Mouse (Mus musculus) kidney, postnatal 0 days (tissue): ENCODE data around the gene Omd. TPM values are rescaled to one million over a fixed set of nuclear protein-coding genes. Genes with fewer than 3 reads are reported as not detected.

Experiments
- ATAC-seq: fragments of 200-750 bp; cut with Nextera tagmentation; replicated peaks from 2 replicates; pipeline ENCODE4 v1.8.0; 2017; ENCODE audit warnings: low read depth, moderate number of reproducible peaks, moderate TSS enrichment, moderate library complexity; ENCODE audit not compliant: low FRiP score
- DNase-seq: peaks from one replicate; pipeline ENCODE4 v3.0.0-alpha.2; 2016; ENCODE audit warnings: low spot score
- H3K27ac ChIP-seq: fragments of 300-500 bp; sonication (generic); 2 replicates; pipeline ENCODE4 v1.5.1; 2014; ENCODE audit warnings: mild to moderate bottlenecking
- H3K27me3 ChIP-seq: fragments of 300-500 bp; sonication (generic); 2 replicates; pipeline ENCODE4 v1.6.1; 2014; ENCODE audit warnings: low read length, mixed read lengths; ENCODE audit not compliant: insufficient read depth
- H3K36me3 ChIP-seq: fragments of 300-500 bp; sonication (generic); 2 replicates; pipeline ENCODE4 v1.6.1; 2014; ENCODE audit warnings: low read length, mixed read lengths; ENCODE audit not compliant: insufficient read depth
- H3K4me1 ChIP-seq: fragments of 300-500 bp; sonication (generic); replicated peaks from 2 replicates; pipeline ENCODE4 v1.6.1; 2014; ENCODE audit warnings: antibody characterized with exemption, low read length, mixed read lengths; ENCODE audit not compliant: insufficient read depth
- H3K4me2 ChIP-seq: fragments of 300-500 bp; sonication (generic); 2 replicates; pipeline ENCODE4 v1.6.1; 2014; ENCODE audit warnings: mild to moderate bottlenecking, low read length, moderate library complexity, mixed read lengths
- H3K4me3 ChIP-seq: fragments of 300-500 bp; sonication (generic); replicated peaks from 2 replicates; pipeline ENCODE4 v1.5.1; 2014; ENCODE audit warnings: low read depth, low read length
- H3K9ac ChIP-seq: fragments of 300-500 bp; sonication (generic); 2 replicates; pipeline ENCODE4 v1.6.1; 2014; ENCODE audit warnings: low read depth, low read length
- H3K9me3 ChIP-seq: fragments of 300-500 bp; sonication (generic); replicated peaks from 2 replicates; pipeline ENCODE4 v1.6.1; 2016; ENCODE audit warnings: low read length, inconsistent platforms, mixed read lengths
- CTCF ChIP-seq: IDR thresholded peaks from 2 replicates; pipeline ENCODE4 v1.5.1; 2016; ENCODE audit warnings: antibody characterized with exemption, low read depth, mild to moderate bottlenecking, moderate library complexity
- WGBS: fragments of 180-500 bp; shearing (Covaris S2); extraction: QIAGEN DNeasy Blood & Tissue Kit; methylation state at CpG from one replicate; pipeline ENCODE4 v1.1.7; 2014; 5-methylcytosine and 5-hydroxymethylcytosine counted together
- polyA plus RNA-seq: library from polyadenylated mRNA; unstranded; fragments of >200 nt; fragmentation: Nextera tagmentation; extraction: Ambion mirVana; gene quantifications from 2 replicates; pipeline ENCODE4 v1.2.1, GENCODE M21; 2015

Gene Omd
- polyA plus RNA-seq, 1 experiment from 2014 or later = 1.6 TPM

- H3K27me3 ChIP-seq = no peaks in the 10 kb centered on the region
- no peak for TF ChIP-seq CTCF
- DNase-seq (no peak), ATAC-seq (no peak)
- H3K36me3 ChIP-seq = no peaks in the 10 kb centered on the region
- H3K9ac ChIP-seq = no peak overlapping the region
- no peak overlapping the region for H3K4me3 ChIP-seq
- H3K4me2 ChIP-seq = no peak overlapping the region
- H3K4me1 ChIP-seq = no peaks in the 10 kb centered on the region
- H3K27ac ChIP-seq = no peak overlapping the region
- WGBS = 86% methylated on average over 2 of the region's 2 CpGs
- H3K9me3 ChIP-seq = no peaks in the 10 kb centered on the region
These were observed 46.8 kb downstream of the Omd start for GRCm38 (mm10) chr13:49629076-49629475.

- TF ChIP-seq CTCF = no peak
- no peak for ATAC-seq
- Histone ChIP-seq H3K4me1 (no peaks in the 10 kb centered on the region), H3K27me3 (no peaks in the 10 kb centered on the region), H3K36me3 (no peaks in the 10 kb centered on the region), H3K9me3 (no peaks in the 10 kb centered on the region), H3K4me3 (no peak overlapping the region), H3K9ac (no peak overlapping the region), H3K4me2 (no peak overlapping the region), H3K27ac (no peak overlapping the region)
- no peak for DNase-seq
- 91% methylated on average over 2 of the region's 2 CpGs for WGBS
These were observed 57.7 kb downstream of the Omd start for GRCm38 (mm10) chr13:49639965-49640364.

Other genes with a start within 250 kb of the Omd start
- gene Bicd2, start 240.9 kb upstream of the Omd start, polyA plus RNA-seq = 23.1 and 23.4 TPM in 2 replicates
- gene Ippk, start 161.2 kb upstream of the Omd start, polyA plus RNA-seq = 13.5 and 14.3 TPM in 2 replicates
- 0.54 and 0.66 TPM in 2 replicates for gene Tes3-ps, start 89.1 kb upstream of the Omd start, polyA plus RNA-seq
- 2.5 TPM in 2 replicates for gene Ecm2, start 77.7 kb upstream of the Omd start, polyA plus RNA-seq
- 24.9 and 30.2 TPM in 2 replicates for gene Aspn, start 38.0 kb upstream of the Omd start, polyA plus RNA-seq
- gene Ogn, start 25.6 kb downstream of the Omd start, polyA plus RNA-seq = 43.8 and 54.3 TPM in 2 replicates
- 21.5 and 21.9 TPM in 2 replicates for gene Cenpp, start 70.3 kb downstream of the Omd start, polyA plus RNA-seq
- 15.7 and 19.3 TPM in 2 replicates for gene Nol8, start 70.6 kb downstream of the Omd start, polyA plus RNA-seq
- 38.1 and 42.7 TPM in 2 replicates for gene Iars, start 99.6 kb downstream of the Omd start, polyA plus RNA-seq
- gene Gm30302, start 216.5 kb downstream of the Omd start, polyA plus RNA-seq = not detected in 2 replicates